Mouse (Mus musculus) intestine, embryonic 16.5 days (tissue): Measurements from ENCODE around the gene Piezo1. TPM values are rescaled to one million over a fixed set of nuclear protein-coding genes. Genes with fewer than 3 reads are reported as not detected.
A peak's percentile ranks its signal among the peaks of the same experiment; 100 is the strongest.

Experiments
- ATAC-seq: fragments of 200-750 bp; cut with Nextera tagmentation; 2 replicates; pipeline ENCODE4 v1.8.0; 2017; ENCODE audit warnings: moderate TSS enrichment, moderate library complexity
- H3K27ac ChIP-seq: fragments of 300-500 bp; sonication (generic); 2 replicates; pipeline ENCODE4 v1.5.1; 2014; ENCODE audit warnings: mild to moderate bottlenecking, low read length
- H3K27me3 ChIP-seq: fragments of 300-500 bp; sonication (generic); replicated peaks from 2 replicates; pipeline ENCODE4 v1.6.1; 2014; ENCODE audit warnings: low read length, control low read depth, mixed read lengths; ENCODE audit not compliant: control insufficient read depth, insufficient read depth
- H3K36me3 ChIP-seq: fragments of 300-500 bp; sonication (generic); 2 replicates; pipeline ENCODE4 v1.6.1; 2014; ENCODE audit warnings: low read length, control low read depth; ENCODE audit not compliant: control insufficient read depth, insufficient read depth
- H3K4me1 ChIP-seq: fragments of 300-500 bp; sonication (generic); 2 replicates; pipeline ENCODE4 v1.6.1; 2014; ENCODE audit warnings: low read length, control low read depth, mixed read lengths; ENCODE audit not compliant: control insufficient read depth, insufficient read depth
- H3K4me2 ChIP-seq: fragments of 300-500 bp; sonication (generic); 2 replicates; pipeline ENCODE4 v1.6.1; 2014; ENCODE audit warnings: low read depth, low read length, control low read depth
- H3K4me3 ChIP-seq: fragments of 300-500 bp; sonication (generic); 2 replicates; pipeline ENCODE4 v1.5.1; 2014; ENCODE audit warnings: mild to moderate bottlenecking, low read length
- H3K9ac ChIP-seq: fragments of 300-500 bp; sonication (generic); 2 replicates; pipeline ENCODE4 v1.6.1; 2014; ENCODE audit warnings: low read depth, low read length
- H3K9me3 ChIP-seq: fragments of 300-500 bp; sonication (generic); 2 replicates; pipeline ENCODE4 v1.6.1; 2016; ENCODE audit warnings: low read length, control low read depth; ENCODE audit not compliant: control insufficient read depth
- WGBS: fragments of 180-500 bp; shearing (Covaris S2); extraction: QIAGEN DNeasy Blood & Tissue Kit; methylation state at CpG from one replicate; pipeline ENCODE4 v1.1.7; 2014; 5-methylcytosine and 5-hydroxymethylcytosine counted together
- polyA plus RNA-seq: library from polyadenylated mRNA; unstranded; fragments of >200 nt; fragmentation: Nextera tagmentation; extraction: Ambion mirVana; gene quantifications from 2 replicates; pipeline ENCODE4 v1.2.1, GENCODE M21; 2015

Gene Piezo1
- polyA plus RNA-seq, 1 experiment from 2014 or later, result 11.3 TPM

DNA sequence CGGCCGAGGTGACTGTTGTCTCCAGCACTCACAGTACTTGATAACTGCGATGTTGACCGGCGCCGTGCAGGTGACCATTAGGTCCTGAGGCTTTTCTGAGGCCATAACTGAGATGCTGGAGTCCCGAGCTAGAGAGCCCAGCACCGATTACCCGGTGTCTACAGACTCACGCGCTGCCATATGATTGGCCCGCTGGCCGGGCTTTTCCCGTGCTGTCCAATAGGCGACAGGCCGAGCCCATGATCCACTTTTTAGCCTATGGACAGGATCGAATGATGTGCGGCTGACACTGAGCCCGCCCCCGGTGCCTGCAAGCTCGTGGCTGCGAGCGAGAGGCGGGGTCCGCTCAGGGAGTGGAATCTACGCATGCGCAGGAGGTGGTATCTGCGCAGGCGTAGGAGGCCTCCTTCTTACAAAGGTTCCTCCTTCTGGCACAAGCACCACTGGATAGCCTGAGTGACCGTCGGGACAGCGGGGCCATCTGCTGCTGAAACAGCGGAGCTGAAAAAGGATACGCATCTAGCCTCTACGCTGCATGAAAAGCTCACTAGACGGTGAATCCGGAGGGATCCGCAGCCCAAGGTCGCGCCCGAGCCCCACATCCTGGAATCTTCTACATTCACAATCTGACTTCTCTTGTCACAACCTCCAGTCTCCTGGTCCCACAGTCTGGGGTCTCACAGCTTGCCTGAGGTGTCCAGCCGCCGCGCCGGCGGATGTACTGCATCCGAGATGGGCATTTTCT lies 107.7 kb downstream of the Piezo1 start, which contains the start of gene Mvd:
Gene Mvd (minus strand): TSS at position 161 of the 745 bp plus-strand sequence.
- Histone ChIP-seq H3K4me3 (peak within 1 kb of the TSS; percentile 85), H3K4me2 (peak within 1 kb of the TSS; percentile 93), H3K9me3 (no peaks in the 10 kb centered on the region), H3K27me3 (no peaks in the 10 kb centered on the region), H3K9ac (peak within 1 kb of the TSS; percentile 82), H3K4me1 (peaks cover 26% of the 10 kb centered on the region), H3K27ac (peak within 1 kb of the TSS; percentile 98), H3K36me3 (peaks cover 7% of the 10 kb centered on the region)
- WGBS, result under 1% methylated on average over 47 of the region's 47 CpGs
- ATAC-seq, result peak; percentile 98

DNA sequence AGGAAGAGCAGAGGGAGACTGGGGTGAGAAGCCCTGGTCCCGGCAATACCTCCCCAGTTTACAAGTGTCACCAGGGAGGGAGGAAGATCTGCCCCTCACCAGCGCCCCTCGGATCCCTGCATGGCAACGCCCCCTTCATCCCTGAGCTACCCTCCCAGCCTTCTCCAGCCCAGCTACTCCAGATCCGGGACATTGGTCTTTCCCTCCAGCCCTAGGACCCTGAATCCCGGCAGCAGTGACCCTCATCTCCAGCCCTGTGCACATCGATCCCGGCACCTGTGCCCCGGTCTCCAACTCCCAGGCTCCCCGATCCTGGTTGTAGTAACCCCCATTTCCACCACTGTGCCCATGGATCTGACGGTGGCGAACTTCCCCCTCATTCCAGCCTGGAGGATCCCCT lies 108.3 kb downstream of the Piezo1 start:
- peaks cover 7% of the 10 kb centered on the region for H3K36me3 ChIP-seq
- peak overlapping the region; percentile 72 for H3K27ac ChIP-seq
- peak; percentile 9 for ATAC-seq
- H3K4me2 ChIP-seq, result peak overlapping the region; percentile 93
- peak overlapping the region; percentile 85 for H3K4me3 ChIP-seq
- H3K27me3 ChIP-seq, result no peaks in the 10 kb centered on the region
- peak overlapping the region; percentile 82 for H3K9ac ChIP-seq
- peaks cover 27% of the 10 kb centered on the region for H3K4me1 ChIP-seq
- H3K9me3 ChIP-seq, result no peaks in the 10 kb centered on the region
- under 1% methylated on average over 12 of the region's 12 CpGs for WGBS

DNA sequence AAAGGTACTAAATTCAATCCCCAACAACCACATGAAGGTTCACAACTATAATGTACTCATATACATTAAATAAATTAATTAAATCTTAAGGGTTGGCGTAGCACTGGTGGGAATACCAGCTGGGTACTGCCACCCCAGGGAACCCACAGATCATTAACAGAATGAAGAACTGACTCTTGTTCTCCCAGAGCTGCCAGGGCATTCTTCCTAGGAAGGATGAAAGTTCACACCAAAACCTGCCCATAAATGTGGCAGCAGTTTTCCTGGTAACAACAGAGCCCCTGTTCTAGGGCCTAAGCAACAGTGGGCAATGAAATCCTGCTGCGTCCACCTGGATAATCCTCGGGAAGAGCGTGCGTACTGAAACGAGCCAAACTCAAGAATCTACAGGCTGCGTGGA lies 108.8 kb downstream of the Piezo1 start:
- Histone ChIP-seq H3K4me1 (peaks cover 27% of the 10 kb centered on the region), H3K9me3 (no peaks in the 10 kb centered on the region), H3K27ac (no peak overlapping the region), H3K36me3 (peaks cover 7% of the 10 kb centered on the region), H3K27me3 (no peaks in the 10 kb centered on the region), H3K4me2 (peak overlapping the region; percentile 93), H3K9ac (peak overlapping the region; percentile 82), H3K4me3 (peak overlapping the region; percentile 85)
- ATAC-seq, result no peak
- WGBS, result 17% methylated on average over 7 of the region's 7 CpGs

DNA sequence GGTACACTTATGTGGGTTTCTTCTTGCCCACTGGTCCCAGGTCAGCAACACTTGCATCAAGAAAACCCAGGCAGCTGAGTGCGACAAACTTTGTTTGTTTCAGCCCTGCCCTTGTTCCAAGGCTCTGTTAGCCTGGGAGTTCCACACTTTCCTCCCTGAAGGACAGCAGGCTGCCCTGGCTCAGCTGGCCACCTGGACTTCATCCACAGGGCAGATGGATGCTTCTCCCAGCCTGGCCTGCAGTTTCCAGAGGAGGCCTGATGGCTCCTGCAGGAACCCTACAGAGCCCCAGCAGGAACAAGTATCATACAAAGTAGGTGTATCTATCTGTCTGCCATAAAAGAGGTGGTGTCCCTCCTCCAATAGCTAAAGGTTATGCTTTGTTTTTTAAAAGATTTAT lies 109.8 kb downstream of the Piezo1 start:
- no peak for ATAC-seq
- no peak overlapping the region for H3K4me2 ChIP-seq
- no peak overlapping the region for H3K9ac ChIP-seq
- peaks cover 27% of the 10 kb centered on the region for H3K4me1 ChIP-seq
- peaks cover 13% of the 10 kb centered on the region for H3K36me3 ChIP-seq
- H3K9me3 ChIP-seq, result no peaks in the 10 kb centered on the region
- H3K4me3 ChIP-seq, result no peak overlapping the region
- H3K27ac ChIP-seq, result no peak overlapping the region
- H3K27me3 ChIP-seq, result no peaks in the 10 kb centered on the region
- WGBS, result 91% methylated on average over 1 of the region's 1 CpGs

- Histone ChIP-seq H3K9ac (no peak overlapping the region), H3K27ac (no peak overlapping the region), H3K4me1 (peaks cover 13% of the 10 kb centered on the region), H3K9me3 (no peaks in the 10 kb centered on the region), H3K4me3 (no peak overlapping the region), H3K27me3 (no peaks in the 10 kb centered on the region), H3K36me3 (peaks cover 19% of the 10 kb centered on the region), H3K4me2 (no peak overlapping the region)
- 93% methylated on average over 16 of the region's 16 CpGs for WGBS
- no peak for ATAC-seq
Observed at GRCm38 (mm10) chr8:122439336-122439735, 111.8 kb downstream of the Piezo1 start.

DNA sequence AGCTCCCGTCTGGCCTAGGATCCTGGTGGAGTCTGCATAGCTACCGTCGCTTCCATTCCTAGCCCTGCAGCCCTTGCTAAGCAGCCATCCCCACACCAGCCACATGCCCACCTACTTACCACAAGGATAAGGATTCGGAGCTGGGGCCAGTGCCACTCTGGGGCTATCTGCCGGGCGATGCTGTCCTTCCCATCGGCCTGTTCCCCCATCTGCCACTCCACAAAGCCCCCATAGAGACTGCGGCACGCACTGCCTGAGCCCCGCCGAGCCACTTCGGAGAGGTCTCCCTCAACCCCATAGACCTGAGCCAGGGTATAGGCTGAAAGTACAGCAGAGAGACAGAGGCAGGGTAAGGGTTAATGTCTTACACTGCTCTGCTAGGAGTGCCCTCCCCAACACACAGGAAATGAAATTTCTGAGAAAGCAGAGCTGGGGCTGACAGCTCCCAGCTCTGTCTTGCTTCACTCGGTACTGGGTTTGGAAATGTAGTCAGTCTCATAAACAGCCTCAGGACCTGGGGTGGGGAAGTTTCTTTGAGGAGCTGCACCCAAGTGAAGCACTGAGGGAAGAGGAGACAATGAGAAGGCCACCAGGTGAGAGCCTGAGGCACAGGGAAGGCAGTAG lies 113.3 kb downstream of the Piezo1 start:
- no peak for ATAC-seq
- Histone ChIP-seq H3K4me3 (no peak overlapping the region), H3K27me3 (no peaks in the 10 kb centered on the region), H3K4me1 (peaks cover 18% of the 10 kb centered on the region), H3K9ac (peak overlapping the region; percentile 21; the same call in 1 of the 2 replicates), H3K4me2 (no peak overlapping the region), H3K27ac (peak overlapping the region; percentile 23; the same call in 1 of the 2 replicates), H3K36me3 (peaks cover 19% of the 10 kb centered on the region), H3K9me3 (no peaks in the 10 kb centered on the region)
- 76% methylated on average over 13 of the region's 13 CpGs for WGBS

DNA sequence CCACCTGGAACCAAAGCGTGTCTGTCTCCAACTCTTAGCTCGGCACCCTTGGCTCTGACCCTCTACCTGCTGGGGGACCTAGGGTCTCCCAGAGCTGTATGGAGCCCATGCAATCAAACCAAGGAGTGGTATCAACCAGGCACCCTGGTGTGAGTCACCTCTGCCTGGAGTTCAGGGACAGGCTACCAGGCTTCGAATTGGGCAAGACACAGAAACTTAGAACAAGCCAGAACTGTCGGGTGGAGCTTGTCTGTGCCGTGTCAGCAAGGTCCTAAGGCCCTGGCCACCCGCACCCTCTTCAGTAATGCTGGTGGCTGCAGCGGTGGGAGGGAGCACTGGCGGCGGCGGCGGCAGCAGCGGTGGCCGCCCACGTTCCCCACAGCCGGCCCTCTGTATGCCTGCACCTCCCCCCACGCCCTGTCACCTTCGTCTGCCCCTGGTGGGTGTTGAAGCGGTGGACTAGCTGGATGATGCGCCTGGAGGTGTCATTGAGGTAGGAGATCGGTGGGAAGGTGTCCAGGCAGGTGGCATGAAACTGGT lies 114.5 kb downstream of the Piezo1 start:
- no peak overlapping the region for H3K4me2 ChIP-seq
- no peaks in the 10 kb centered on the region for H3K27me3 ChIP-seq
- no peak overlapping the region for H3K4me3 ChIP-seq
- no peak overlapping the region for H3K27ac ChIP-seq
- no peak for ATAC-seq
- H3K9me3 ChIP-seq, result no peaks in the 10 kb centered on the region
- H3K4me1 ChIP-seq, result peaks cover 16% of the 10 kb centered on the region
- WGBS, result 84% methylated on average over 20 of the region's 20 CpGs
- peaks cover 19% of the 10 kb centered on the region for H3K36me3 ChIP-seq
- H3K9ac ChIP-seq, result no peak overlapping the region

DNA sequence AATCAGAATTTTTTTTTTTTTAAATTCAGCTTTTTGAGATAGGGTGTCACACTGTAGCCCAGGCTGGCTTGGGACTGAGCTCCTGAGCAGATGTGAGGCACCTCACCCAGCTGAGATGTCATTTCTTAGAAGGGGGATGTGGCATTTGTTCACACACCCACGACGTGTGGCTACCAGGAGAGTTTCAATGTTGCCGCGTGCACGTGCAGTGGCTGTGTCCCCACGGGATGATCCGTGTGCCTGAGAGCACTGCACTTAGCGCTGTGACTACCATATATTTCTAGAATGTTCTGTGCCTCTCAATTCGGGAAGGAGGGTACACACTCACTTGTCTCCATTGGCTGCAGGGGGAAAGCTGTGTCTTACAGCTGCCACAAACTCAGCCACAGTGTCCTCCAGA lies 115.0 kb downstream of the Piezo1 start:
- Histone ChIP-seq H3K27me3 (no peaks in the 10 kb centered on the region), H3K27ac (no peak overlapping the region), H3K4me1 (peaks cover 20% of the 10 kb centered on the region), H3K9ac (no peak overlapping the region), H3K9me3 (no peaks in the 10 kb centered on the region), H3K36me3 (peaks cover 19% of the 10 kb centered on the region), H3K4me2 (no peak overlapping the region), H3K4me3 (no peak overlapping the region)
- no peak for ATAC-seq
- 96% methylated on average over 9 of the region's 9 CpGs for WGBS

DNA sequence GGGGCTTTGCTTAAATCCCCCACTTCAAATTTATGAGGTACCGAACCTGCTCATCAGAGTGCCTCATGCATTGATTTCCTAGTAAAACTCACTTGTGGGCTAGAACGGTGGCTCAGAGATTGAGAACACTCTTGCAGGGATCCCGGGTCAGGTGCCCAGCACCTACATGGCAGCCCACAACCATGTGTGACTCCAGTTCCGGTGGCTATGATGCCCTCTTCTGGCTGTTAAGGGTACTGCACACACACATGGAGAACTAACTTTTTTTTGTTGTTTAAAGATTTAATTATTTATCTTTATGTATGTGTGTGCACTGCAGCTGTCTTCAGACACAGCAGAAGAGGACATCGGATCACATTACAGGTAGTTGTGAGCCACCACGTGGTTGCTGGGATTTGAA lies 115.8 kb downstream of the Piezo1 start:
- Histone ChIP-seq H3K4me1 (peaks cover 22% of the 10 kb centered on the region), H3K36me3 (peaks cover 19% of the 10 kb centered on the region), H3K27ac (no peak overlapping the region), H3K4me3 (no peak overlapping the region), H3K9ac (no peak overlapping the region), H3K27me3 (no peaks in the 10 kb centered on the region), H3K4me2 (no peak overlapping the region), H3K9me3 (no peaks in the 10 kb centered on the region)
- no peak for ATAC-seq
- 83% methylated on average over 6 of the region's 6 CpGs for WGBS
